ENCODE assay signal across 30 mouse cellular contexts in the genomic region with DNA sequence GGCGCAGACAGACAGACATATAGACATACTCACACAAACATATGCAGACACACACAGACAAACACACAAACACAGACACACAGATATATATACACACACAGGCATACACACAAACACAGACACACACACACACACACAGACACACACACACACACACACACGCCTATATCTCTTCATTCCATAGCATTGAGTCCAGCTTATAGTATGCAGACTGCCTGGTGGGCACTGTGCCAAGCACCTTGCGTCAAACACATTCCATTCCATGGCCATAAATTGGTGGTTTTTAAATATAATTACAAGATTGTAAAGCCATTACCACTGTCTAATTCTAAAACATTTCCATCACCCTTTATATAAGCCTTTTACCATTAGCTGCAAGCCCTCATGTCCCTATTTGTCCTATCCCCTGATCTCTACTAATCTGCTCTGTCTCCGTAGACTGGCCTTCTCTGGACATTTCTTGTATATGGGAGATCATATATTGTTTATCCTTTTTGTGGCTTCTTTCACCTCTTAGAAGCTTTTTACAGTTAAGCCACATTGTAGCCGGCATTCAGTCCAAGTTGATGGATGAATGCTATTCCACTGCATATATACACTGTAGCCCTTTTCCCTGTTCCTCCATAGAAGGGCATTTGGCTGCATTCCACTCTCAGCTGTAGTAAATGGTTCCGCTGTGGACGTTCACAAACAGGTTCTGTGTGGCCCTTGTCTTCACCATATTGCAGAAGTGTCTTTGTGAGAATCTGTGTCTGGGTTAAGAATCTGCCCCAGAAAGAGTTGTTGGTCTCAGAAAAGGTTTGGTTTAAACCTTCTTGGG. TPM values are rescaled to one million over a fixed set of nuclear protein-coding genes. Genes with fewer than 3 reads are reported as not detected.
DNase-seq lines count a peak whose midpoint lies in the region; ATAC-seq and TF ChIP-seq lines count a peak whose summit lies in the region.
"Had no signal": no experiment of that assay in that cellular context is flagged by ENCODE, and none has a peak within 500 bp of the region (broad histone marks: within the 10 kb centered on the region; RNA-seq: fewer than 3 reads in every experiment).

No protein-coding gene starts in this region.

- peaks cover 14% of the 10 kb centered on the region for H3K4me1 ChIP-seq in intestine, embryonic 14.5 days (replicated peaks; ENCODE audit: control insufficient read depth, insufficient read depth, low read length)
- H3K4me1 ChIP-seq in intestine, postnatal 0 days (replicated peaks; ENCODE audit: control insufficient read depth, insufficient read depth, low read length), result no peaks in the 10 kb centered on the region

- no peaks in the 10 kb centered on the region for H3K36me3 ChIP-seq in intestine, embryonic 14.5 days (ENCODE audit: control insufficient read depth, insufficient read depth, low read length)
- H3K36me3 ChIP-seq in intestine, postnatal 0 days (ENCODE audit: control insufficient read depth, insufficient read depth), result no peaks in the 10 kb centered on the region
- H3K36me3 ChIP-seq: forebrain, embryonic 12.5 days; heart, embryonic 13.5 days; limb, embryonic 12.5 days; liver, embryonic 12.5 days; midbrain, embryonic 10.5 days had no signal

- H3K4me3 ChIP-seq in intestine, embryonic 14.5 days (ENCODE audit: low read depth, low read length), result no peak overlapping the region
- no peak overlapping the region for H3K4me3 ChIP-seq in intestine, postnatal 0 days (ENCODE audit: low read depth, low read length)
- H3K4me3 ChIP-seq: erythroblast, embryonic 14.5 days; forebrain, embryonic 12.5 days; heart, adult 2 months; heart, embryonic 13.5 days; limb, embryonic 12.5 days; liver, embryonic 12.5 days; midbrain, embryonic 10.5 days; myocyte had no signal

- TF ChIP-seq CTCF in intestine, postnatal 0 days (IDR thresholded peaks at IDR 0.05; ENCODE audit: low read depth), result no peak

- no peaks in the 10 kb centered on the region for H3K27me3 ChIP-seq in intestine, embryonic 14.5 days (replicated peaks; ENCODE audit: control insufficient read depth, insufficient read depth, low read length)
- H3K27me3 ChIP-seq in intestine, postnatal 0 days (replicated peaks; ENCODE audit: control insufficient read depth, insufficient read depth, low read length), result no peaks in the 10 kb centered on the region
- H3K27me3 ChIP-seq: CH12.LX; forebrain, embryonic 12.5 days; heart, embryonic 13.5 days; limb, embryonic 12.5 days; liver, embryonic 12.5 days had no signal

- H3K9ac ChIP-seq in intestine, embryonic 14.5 days (ENCODE audit: low read length), result no peak overlapping the region
- no peak overlapping the region for H3K9ac ChIP-seq in intestine, postnatal 0 days (ENCODE audit: low read depth, low read length)
- H3K9ac ChIP-seq: forebrain, embryonic 12.5 days; heart, embryonic 13.5 days; limb, embryonic 12.5 days; liver, embryonic 12.5 days had no signal

- intact Hi-C loops in gastrocnemius, postnatal 36 days (cut with DNase I), result no loop called here

- no peak overlapping the region for H3K4me2 ChIP-seq in intestine, embryonic 14.5 days (ENCODE audit: low read length)
- H3K4me2 ChIP-seq in intestine, postnatal 0 days (replicated peaks; ENCODE audit: low read depth), result no peak overlapping the region
- H3K4me2 ChIP-seq: forebrain, embryonic 12.5 days; heart, embryonic 13.5 days; limb, embryonic 12.5 days; liver, embryonic 12.5 days had no signal

- H3K9me3 ChIP-seq in intestine, embryonic 14.5 days (ENCODE audit: control insufficient read depth, low read length), result no peaks in the 10 kb centered on the region
- no peaks in the 10 kb centered on the region for H3K9me3 ChIP-seq in intestine, postnatal 0 days (ENCODE audit: control insufficient read depth)
- H3K9me3 ChIP-seq: forebrain, embryonic 12.5 days; G1E; heart, embryonic 13.5 days; limb, embryonic 12.5 days; liver, embryonic 12.5 days had no signal

- 34% methylated on average over 7 of the region's 7 CpGs for WGBS in intestine, embryonic 14.5 days
- 49% methylated on average over 7 of the region's 7 CpGs for WGBS in intestine, postnatal 0 days
- 31% methylated on average over 7 of the region's 7 CpGs for WGBS in large intestine, adult 2 months

- H3K27ac ChIP-seq in intestine, embryonic 14.5 days (ENCODE audit: low read depth), result peak overlapping the region; percentile 69
- no peak overlapping the region for H3K27ac ChIP-seq in intestine, postnatal 0 days (ENCODE audit: low read depth, low read length)
- H3K27ac ChIP-seq: forebrain, embryonic 12.5 days; heart, adult 2 months; heart, embryonic 13.5 days; hindbrain, postnatal 0 days; kidney, postnatal 0 days; limb, embryonic 12.5 days; liver, embryonic 12.5 days; midbrain, embryonic 10.5 days had no signal

- ATAC-seq in intestine, embryonic 14.5 days (replicated peaks; ENCODE audit: low FRiP score, low TSS enrichment, low read depth), result peak; percentile 62; the same call in 1 of the 2 replicates
- ATAC-seq in intestine, postnatal 0 days, result no peak
- ATAC-seq: activated CD4-positive, CD25-positive, alpha-beta regulatory T cell, adult 4 months; hindbrain, postnatal 0 days; liver, embryonic 12.5 days; midbrain, embryonic 16.5 days had no signal

- no peak for DNase-seq in intestine, embryonic 14.5 days (ENCODE audit: low spot score)
- DNase-seq in right cerebral cortex, postnatal 4 days, result peak; percentile 37
- DNase-seq in right cerebral cortex, postnatal 14 days, result no peak
- peak; percentile 25 for DNase-seq in large intestine, adult 2 months (ENCODE audit: low read depth, low spot score)
- no peak for DNase-seq in left cerebral cortex, adult 8-10 months (ENCODE audit: low spot score in 2 of 2)
- no peak for DNase-seq in gastrocnemius, postnatal 36 days
- DNase-seq: adrenal gland, postnatal 10 days; B cell, adult 2 months; cerebellum, adult 9-11 months; gastrocnemius, postnatal 14 days; heart, adult 2 months; heart, postnatal 14 days; kidney, adult 2 months; lung, adult 18-20 months; thymus, adult 18-20 months; thymus, postnatal 36 days had no signal

RNA-seq across cellular contexts. Expression of a gene that starts 31.0 kb away (rescaled TPM):
- polyA plus RNA-seq in intestine, embryonic 14.5 days (2014; fragmentation: Nextera tagmentation; extraction: Ambion mirVana), result 7.5 and 8.1 TPM in 2 replicates
- polyA plus RNA-seq in intestine, postnatal 0 days (2015; fragmentation: Nextera tagmentation; extraction: Ambion mirVana), result 3.3 and 3.5 TPM in 2 replicates
- 7.8 and 9.2 TPM in 2 replicates for polyA plus RNA-seq in large intestine, adult 2 months (2012; rRNA removed)
- total RNA-seq in left cerebral cortex, adult 8-10 months (2022), result 10 to 100 TPM; 18.8 to 22.2 (median 20.4) TPM
- total RNA-seq in gastrocnemius, postnatal 36 days (2021), result 100 to 1,000 TPM; 131 to 150 TPM

RNA-seq across cellular contexts. Expression of a gene that starts 54.1 kb away (rescaled TPM):
- 43.0 and 48.8 TPM in 2 replicates for polyA plus RNA-seq in intestine, embryonic 14.5 days (2014; fragmentation: Nextera tagmentation; extraction: Ambion mirVana)
- polyA plus RNA-seq in intestine, postnatal 0 days (2015; fragmentation: Nextera tagmentation; extraction: Ambion mirVana), result 53.1 and 55.0 TPM in 2 replicates
- polyA plus RNA-seq in large intestine, adult 2 months (2012; rRNA removed), result 63.8 and 102 TPM in 2 replicates
- total RNA-seq in left cerebral cortex, adult 8-10 months (2022), result 10 to 100 TPM; 42.8 to 45.8 (median 44.4) TPM
- 100 to 1,000 TPM; 115 to 116 TPM for total RNA-seq in gastrocnemius, postnatal 36 days (2021)

Comparison
In these comparisons a context has a peak if more than half of its experiments do, and no peak if none do; other contexts are left out.
1. DNase-seq: peak in right cerebral cortex, postnatal 4 days (single experiment) and large intestine, adult 2 months (single experiment); none in intestine, embryonic 14.5 days (single experiment), right cerebral cortex, postnatal 14 days (single experiment), left cerebral cortex, adult 8-10 months (0 of 2) and gastrocnemius, postnatal 36 days (0 of 2).